Mouse (Mus musculus) liver, embryonic 14 days (tissue): ENCODE results near the gene Ifnb1. TPM values are rescaled to one million over a fixed set of nuclear protein-coding genes. Genes with fewer than 3 reads are reported as not detected.

Source experiments
- polyA plus RNA-seq: library from polyadenylated mRNA; depleted of rRNA; stranded (reverse); fragments of >200 nt; gene quantifications from 2 replicates; pipeline ENCODE4 v1.2.3, GENCODE M21; 2012; rRNA removed

Gene Ifnb1
- not detected in 2 replicates for polyA plus RNA-seq

DNA sequence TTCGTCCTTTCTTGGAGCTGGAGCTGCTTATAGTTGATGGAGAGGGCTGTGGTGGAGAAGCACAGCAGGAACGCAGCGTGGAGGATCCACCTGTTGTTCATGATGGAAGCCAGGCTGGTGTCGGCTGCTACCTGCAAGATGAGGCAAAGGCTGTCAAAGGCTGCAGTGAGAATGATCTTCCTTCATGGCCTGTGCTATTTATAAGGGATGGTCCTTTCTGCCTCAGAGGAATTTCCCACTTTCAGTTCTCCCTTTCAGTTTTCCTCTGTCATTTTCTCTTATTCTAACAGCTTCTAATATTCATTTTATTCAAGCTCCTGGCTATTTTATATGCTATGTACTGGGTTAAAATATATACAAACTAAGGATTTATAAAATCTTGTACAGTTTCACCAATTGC, at the start of gene Ifnb1:
Ifnb1 (minus strand) TSS at position 101 of the 400 bp plus-strand sequence.

GRCm38 (mm10) chr4:88571698-88572097, 49.1 kb upstream of the Ifnb1 start, which contains the start of gene Ifna14:
Ifna14 (minus strand) TSS chr4:88571798.

GRCm38 (mm10) chr4:88558145-88558544, 35.6 kb upstream of the Ifnb1 start, which contains the start of gene Ifna15:
Ifna15 (minus strand) TSS chr4:88558245.

Other genes with a start within 250 kb of the Ifnb1 start
- gene Hacd4, start 83.8 kb downstream of the Ifnb1 start, polyA plus RNA-seq: 1.2 and 1.7 TPM in 2 replicates
- gene Ifna15, start 35.5 kb upstream of the Ifnb1 start, polyA plus RNA-seq: not detected in 2 replicates
- gene Ifna14, start 49.0 kb upstream of the Ifnb1 start, polyA plus RNA-seq: not detected in 2 replicates
- gene Ifna9, start 69.6 kb upstream of the Ifnb1 start, polyA plus RNA-seq: not detected in 2 replicates
- not detected in 2 replicates for gene Ifna12, start 80.6 kb upstream of the Ifnb1 start, polyA plus RNA-seq
- not detected in 2 replicates for gene C87499, start 111.6 kb upstream of the Ifnb1 start, polyA plus RNA-seq
- gene Ifna13, start 121.7 kb upstream of the Ifnb1 start, polyA plus RNA-seq: not detected in 2 replicates
- not detected in 2 replicates for gene Ifna16, start 154.2 kb upstream of the Ifnb1 start, polyA plus RNA-seq
- gene Ifna2, start 161.1 kb upstream of the Ifnb1 start, polyA plus RNA-seq: not detected in 2 replicates
- 0.06 TPM in 1 of 2 replicates, not detected in the other for gene Ifnab, start 168.6 kb upstream of the Ifnb1 start, polyA plus RNA-seq
- 0.06 and 0.10 TPM in 2 replicates for gene Gm26566, start 199.0 kb upstream of the Ifnb1 start, polyA plus RNA-seq
- 9.1 and 11.2 TPM in 2 replicates for gene Klhl9, start 199.7 kb upstream of the Ifnb1 start, polyA plus RNA-seq
- gene Gm13271, start 232.1 kb upstream of the Ifnb1 start, polyA plus RNA-seq: not detected in 2 replicates
- gene Gm13283, start 237.3 kb upstream of the Ifnb1 start, polyA plus RNA-seq: not detected in 2 replicates